Mouse (Mus musculus) urinary bladder, adult 18-20 months (tissue): ENCODE results near the gene Pdcd10.
A peak's percentile ranks its signal among the peaks of the same experiment; 100 is the strongest.

Experiments
- DNase-seq, 2 experiments: peaks; one replicate each; pipeline ENCODE4 v3.0.0; 2022; ENCODE audit warnings: low spot score in 2 of 2, mixed read lengths in 2 of 2

Pdcd10 gene

GRCm38 (mm10) chr3:75556695-75557291, at the start of gene Pdcd10:
Gene Pdcd10, minus strand, starts transcription at chr3:75556856.
- peak; percentile 96 to 99 for DNase-seq

- no peak for DNase-seq
Measured at GRCm38 (mm10) chr3:75584898-75585297, 28.2 kb upstream of the Pdcd10 start.

- no peak for DNase-seq
Measured at GRCm38 (mm10) chr3:75583293-75583692, 26.6 kb upstream of the Pdcd10 start.

- DNase-seq = no peak
Measured at GRCm38 (mm10) chr3:75579352-75579751, 22.7 kb upstream of the Pdcd10 start.

- no peak for DNase-seq
Measured at GRCm38 (mm10) chr3:75575582-75575981, 18.9 kb upstream of the Pdcd10 start.

- no peak for DNase-seq
Measured at GRCm38 (mm10) chr3:75574074-75574473, 17.4 kb upstream of the Pdcd10 start.

- peak in 1 of 2 experiments; percentile 82 for DNase-seq
Measured at GRCm38 (mm10) chr3:75557292-75557691, 636 bp upstream of the Pdcd10 start, which contains the start of gene Serpini1. Gene Serpini1, plus strand, starts transcription at chr3:75557547.

- DNase-seq = no peak
Measured at GRCm38 (mm10) chr3:75556121-75556694, 448 bp downstream of the Pdcd10 start.

GRCm38 (mm10) chr3:75551248-75551647, 5.4 kb downstream of the Pdcd10 start:
- DNase-seq = no peak

- no peak for DNase-seq
Measured at GRCm38 (mm10) chr3:75544287-75544686, 12.4 kb downstream of the Pdcd10 start.

- DNase-seq = no peak
Measured at GRCm38 (mm10) chr3:75542852-75543251, 13.8 kb downstream of the Pdcd10 start.

- no peak for DNase-seq
Measured at GRCm38 (mm10) chr3:75541259-75541658, 15.4 kb downstream of the Pdcd10 start.

GRCm38 (mm10) chr3:75534045-75534834, 22.4 kb downstream of the Pdcd10 start:
- DNase-seq = no peak

GRCm38 (mm10) chr3:75531074-75531473, 25.6 kb downstream of the Pdcd10 start:
- no peak for DNase-seq

GRCm38 (mm10) chr3:75522527-75522926, 34.1 kb downstream of the Pdcd10 start:
- DNase-seq = no peak

- no peak for DNase-seq
Measured at GRCm38 (mm10) chr3:75521314-75521713, 35.3 kb downstream of the Pdcd10 start.

GRCm38 (mm10) chr3:75517631-75518250, 38.9 kb downstream of the Pdcd10 start:
- DNase-seq = peak in 1 of 2 experiments; percentile 32

GRCm38 (mm10) chr3:75498961-75499960, 57.4 kb downstream of the Pdcd10 start:
- DNase-seq = peak in 1 of 2 experiments; percentile 10

GRCm38 (mm10) chr3:75492913-75493312, 63.7 kb downstream of the Pdcd10 start:
- DNase-seq = no peak

- no peak for DNase-seq
Measured at GRCm38 (mm10) chr3:75482056-75482455, 74.6 kb downstream of the Pdcd10 start, which contains the start of gene Wdr49. Gene Wdr49, minus strand, starts transcription at chr3:75482156.

- DNase-seq = no peak
Measured at GRCm38 (mm10) chr3:75475106-75475505, 81.5 kb downstream of the Pdcd10 start.
